ENCODE assay signal across 8 mouse cellular contexts in the genomic region with DNA sequence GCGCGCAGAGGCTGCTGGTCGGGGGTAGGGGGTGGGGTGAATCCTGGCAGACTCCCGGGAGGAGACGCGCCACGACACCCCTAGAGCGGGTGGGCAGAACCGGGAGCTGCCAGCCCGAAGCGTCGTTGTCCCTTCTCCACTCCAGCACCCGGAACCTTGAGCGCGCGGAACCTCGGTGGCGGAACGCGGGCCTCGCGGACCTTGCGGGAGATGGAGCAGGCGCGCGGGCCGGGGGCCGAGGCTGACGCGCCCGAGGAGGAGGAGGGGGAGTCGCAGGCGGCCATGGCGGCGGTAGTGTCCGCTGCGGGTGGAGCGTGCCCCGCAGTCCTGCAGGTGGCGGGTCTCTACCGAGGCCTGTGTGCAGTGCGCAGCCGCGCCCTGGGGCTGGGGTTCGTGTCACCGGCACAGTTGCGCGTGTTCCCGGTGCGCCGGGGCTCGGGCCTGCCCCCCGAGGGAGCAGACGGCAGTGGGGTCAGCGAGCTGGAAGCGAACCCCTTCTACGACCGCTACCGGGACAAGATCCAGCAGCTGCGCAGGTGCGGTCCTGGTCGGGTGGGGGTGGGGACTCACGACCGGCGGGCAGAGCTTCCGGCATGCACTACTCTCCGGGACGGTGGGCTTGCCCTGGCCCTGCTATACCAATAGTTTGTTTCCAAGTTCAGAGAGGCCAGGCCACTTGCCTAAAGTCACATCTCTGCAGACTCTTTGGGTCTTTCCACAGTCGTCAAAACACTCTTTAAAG. TPM values are rescaled to one million over a fixed set of nuclear protein-coding genes. Genes with fewer than 3 reads are reported as not detected.
DNase-seq lines count a peak whose midpoint lies in the region; ATAC-seq and TF ChIP-seq lines count a peak whose summit lies in the region.

A gene (plus strand): TSS at position 44 of the 742 bp plus-strand sequence.

- peak; percentile 67 for ATAC-seq in Patski
- peak; percentile 89 for ATAC-seq in hindbrain, embryonic 12.5 days (ENCODE audit: low FRiP score)

- peak; percentile 35 for TF ChIP-seq CTCF in Patski (IDR thresholded peaks at IDR 0.05)

- no peaks in the 10 kb centered on the region for H3K9me3 ChIP-seq in hindbrain, embryonic 12.5 days (replicated peaks)

- H3K36me3 ChIP-seq in hindbrain, embryonic 12.5 days, result peaks cover 9% of the 10 kb centered on the region

- POLR2A ChIA-PET in Patski (lab: Charles Lee), result interaction anchor here (0.7 to 2.4 kb wide), 4 partner anchors 17 to 785 kb away, joined by 3 to 11 read pairs (median 4); a partner anchor contains a TSS

- peaks cover 10% of the 10 kb centered on the region for H3K4me1 ChIP-seq in hindbrain, embryonic 12.5 days

- CTCF ChIA-PET in Patski (lab: Charles Lee), result interaction anchor here (1.0 to 1.3 kb wide), 3 partner anchors 10 to 47 kb away, joined by 3 to 6 read pairs (median 4); a partner anchor contains a TSS

- WGBS in hindbrain, embryonic 12.5 days, result under 1% methylated on average over 67 of the region's 69 CpGs

- peak within 1 kb of the TSS; percentile 85 for H3K9ac ChIP-seq in hindbrain, embryonic 12.5 days

- in situ Hi-C loops in Patski (cut with MboI; ENCODE audit: low pct_unique_long_range_greater_than_20kb), result no loop called here

- no peak for DNase-seq in Patski (ENCODE audit: low read depth, low spot score)
- DNase-seq in cerebellum, postnatal 10 days, result peak; percentile 91
- peak; percentile 64 to 71 for DNase-seq in frontal cortex, postnatal 14 days (ENCODE audit: low spot score in 2 of 2)
- peak; percentile 74 to 80 for DNase-seq in layer of hippocampus, postnatal 14 days (ENCODE audit: low spot score in 2 of 2)
- peak; percentile 71 for DNase-seq in lung, postnatal 14 days
- peak; percentile 43 for DNase-seq in retina, adult 2 months (ENCODE audit: low read depth, low spot score)
- peak; percentile 75 for DNase-seq in thymus, postnatal 25 days

- H3K4me2 ChIP-seq in hindbrain, embryonic 12.5 days (replicated peaks), result peak within 1 kb of the TSS; percentile 57

- H3K27ac ChIP-seq in hindbrain, embryonic 12.5 days, result no peak within 1 kb of the TSS

- H3K4me3 ChIP-seq in hindbrain, embryonic 12.5 days, result peak within 1 kb of the TSS; percentile 78

- no peaks in the 10 kb centered on the region for H3K27me3 ChIP-seq in Patski
- H3K27me3 ChIP-seq in hindbrain, embryonic 12.5 days, result no peaks in the 10 kb centered on the region

RNA-seq across cellular contexts. Expression of the gene that starts here (rescaled TPM):
- polyA plus RNA-seq in Patski (2021), result 28.5 TPM
- 41.4 and 42.1 TPM in 2 replicates for polyA plus RNA-seq in hindbrain, embryonic 12.5 days (2016; fragmentation: Nextera tagmentation; extraction: Ambion mirVana)
- total RNA-seq in layer of hippocampus, postnatal 14 days (2021), result 10 to 100 TPM; 35.2 to 37.8 TPM
